Mouse (Mus musculus): ENCODE data around the gene Atp6v1g2. TPM values are rescaled to one million over a fixed set of nuclear protein-coding genes. Genes with fewer than 3 reads are reported as not detected.

Gene Atp6v1g2
- polyA plus RNA-seq, 1 experiment, result 765 TPM

- TF ChIP-seq CTCF (IDR thresholded peaks at IDR 0.05; ENCODE audit: extremely low read depth, insufficient read depth, low read length) (no peak), POLR2A (IDR thresholded peaks at IDR 0.05; ENCODE audit: extremely low read depth, insufficient read depth, low read length) (no peak)
- Histone ChIP-seq H3K4me3 (ENCODE audit: insufficient read depth, low read length) (no peak overlapping the region), H3K27ac (ENCODE audit: insufficient read depth, low read length) (no peak overlapping the region), H3K4me1 (ENCODE audit: control insufficient read depth, insufficient read depth, low read length) (no peaks in the 10 kb centered on the region)
Observed at GRCm38 (mm10) chr17:35252619-35253292, 19.3 kb downstream of the Atp6v1g2 start.

DNA sequence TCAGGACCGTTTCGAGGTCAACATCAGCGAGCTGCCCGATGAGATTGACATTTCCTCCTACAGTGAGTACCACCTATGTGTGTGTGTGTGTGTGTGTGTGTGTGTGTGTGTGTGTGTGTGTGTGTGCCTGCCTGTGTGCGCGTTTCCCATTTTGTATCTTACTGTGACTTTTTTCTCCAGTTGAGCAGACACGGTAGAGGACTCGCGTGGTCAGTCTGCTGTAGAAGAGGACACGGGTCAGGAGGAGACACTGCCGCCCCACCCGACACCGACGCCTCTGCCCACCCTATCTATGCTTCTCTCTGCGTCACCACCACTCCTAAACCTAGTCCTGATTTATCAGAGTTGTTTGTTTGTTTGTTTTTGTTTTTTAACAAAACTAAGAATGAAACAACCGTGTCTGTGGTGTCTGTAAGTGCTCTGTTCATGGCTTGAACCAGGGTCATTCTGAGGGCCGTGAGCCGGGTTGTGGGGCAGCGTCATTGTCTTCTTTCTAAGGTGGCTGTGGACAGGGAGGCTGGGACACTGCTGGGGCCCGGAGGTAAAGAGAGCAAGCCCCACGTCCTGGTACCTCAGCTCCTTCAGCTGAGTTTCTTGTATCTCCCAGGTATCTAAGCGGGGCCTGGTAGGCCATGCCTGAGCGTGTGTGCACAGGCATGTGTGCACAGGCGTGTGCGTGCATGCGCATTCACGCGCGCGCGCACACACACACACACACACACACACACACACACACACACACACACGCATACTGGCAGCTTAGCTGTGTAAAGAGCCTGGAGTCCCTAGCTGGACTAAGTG lies 20.0 kb downstream of the Atp6v1g2 start:
- TF ChIP-seq POLR2A (IDR thresholded peaks at IDR 0.05; ENCODE audit: extremely low read depth, insufficient read depth, low read length) (no peak), CTCF (IDR thresholded peaks at IDR 0.05; ENCODE audit: extremely low read depth, insufficient read depth, low read length) (no peak)
- no peak overlapping the region for H3K4me3 ChIP-seq (ENCODE audit: insufficient read depth, low read length)
- H3K4me1 ChIP-seq (ENCODE audit: control insufficient read depth, insufficient read depth, low read length), result no peaks in the 10 kb centered on the region
- H3K27ac ChIP-seq (ENCODE audit: insufficient read depth, low read length), result no peak overlapping the region

- Histone ChIP-seq H3K4me3 (ENCODE audit: insufficient read depth, low read length) (no peak overlapping the region), H3K27ac (ENCODE audit: insufficient read depth, low read length) (no peak overlapping the region), H3K4me1 (ENCODE audit: control insufficient read depth, insufficient read depth, low read length) (no peaks in the 10 kb centered on the region)
- TF ChIP-seq POLR2A (IDR thresholded peaks at IDR 0.05; ENCODE audit: extremely low read depth, insufficient read depth, low read length) (no peak), CTCF (IDR thresholded peaks at IDR 0.05; ENCODE audit: extremely low read depth, insufficient read depth, low read length) (peak; percentile 69)
Observed at GRCm38 (mm10) chr17:35254241-35255098, 21.0 kb downstream of the Atp6v1g2 start.

DNA sequence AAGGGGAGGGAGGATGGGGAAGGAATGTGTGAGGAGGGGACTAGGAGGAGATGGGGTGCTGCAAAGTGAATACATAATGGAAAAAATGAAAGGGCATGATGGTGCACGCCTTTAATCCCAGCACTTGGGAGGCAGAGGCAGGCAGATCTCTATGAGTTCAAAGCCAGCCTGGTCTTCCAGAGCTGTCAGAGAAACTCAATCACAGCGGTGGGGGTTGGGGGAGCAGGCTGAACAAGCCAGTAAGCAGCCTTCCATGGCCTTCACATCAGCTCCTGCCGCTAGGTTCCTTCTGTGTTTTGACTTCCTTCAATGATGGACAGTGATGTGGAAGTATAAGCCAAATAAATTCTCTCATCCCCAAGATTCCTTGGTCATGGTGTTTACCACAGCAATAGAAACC lies 21.8 kb downstream of the Atp6v1g2 start:
- no peaks in the 10 kb centered on the region for H3K4me1 ChIP-seq (ENCODE audit: control insufficient read depth, insufficient read depth, low read length)
- no peak overlapping the region for H3K4me3 ChIP-seq (ENCODE audit: insufficient read depth, low read length)
- no peak overlapping the region for H3K27ac ChIP-seq (ENCODE audit: insufficient read depth, low read length)
- TF ChIP-seq POLR2A (IDR thresholded peaks at IDR 0.05; ENCODE audit: extremely low read depth, insufficient read depth, low read length) (no peak), CTCF (IDR thresholded peaks at IDR 0.05; ENCODE audit: extremely low read depth, insufficient read depth, low read length) (no peak)

- Histone ChIP-seq H3K4me1 (ENCODE audit: control insufficient read depth, insufficient read depth, low read length) (no peaks in the 10 kb centered on the region), H3K27ac (ENCODE audit: insufficient read depth, low read length) (no peak overlapping the region), H3K4me3 (ENCODE audit: insufficient read depth, low read length) (no peak overlapping the region)
- no peak for TF ChIP-seq CTCF (IDR thresholded peaks at IDR 0.05; ENCODE audit: extremely low read depth, insufficient read depth, low read length)
Observed at GRCm38 (mm10) chr17:35255704-35256103, 22.2 kb downstream of the Atp6v1g2 start.

DNA sequence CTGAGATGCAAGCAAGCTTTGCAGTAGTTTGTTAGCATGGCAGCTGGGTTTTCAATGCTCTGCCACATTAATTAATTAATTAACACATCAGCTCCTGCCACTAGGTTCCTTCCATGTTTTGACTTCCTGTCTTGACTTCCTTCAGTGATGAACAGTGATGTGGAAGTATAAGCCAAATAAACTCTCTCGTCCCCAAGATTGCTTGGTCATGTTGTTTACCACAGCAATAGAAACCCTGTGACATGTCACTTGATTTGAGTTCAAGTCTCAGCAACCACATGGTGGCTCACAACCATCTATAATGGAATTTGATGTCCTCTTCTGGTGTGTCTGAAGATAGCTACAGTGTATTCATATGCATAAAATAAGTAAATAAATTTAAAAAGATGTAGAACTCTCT lies 23.9 kb downstream of the Atp6v1g2 start:
- TF ChIP-seq POLR2A (IDR thresholded peaks at IDR 0.05; ENCODE audit: extremely low read depth, insufficient read depth, low read length) (no peak), CTCF (IDR thresholded peaks at IDR 0.05; ENCODE audit: extremely low read depth, insufficient read depth, low read length) (no peak)
- H3K4me1 ChIP-seq (ENCODE audit: control insufficient read depth, insufficient read depth, low read length), result no peaks in the 10 kb centered on the region

DNA sequence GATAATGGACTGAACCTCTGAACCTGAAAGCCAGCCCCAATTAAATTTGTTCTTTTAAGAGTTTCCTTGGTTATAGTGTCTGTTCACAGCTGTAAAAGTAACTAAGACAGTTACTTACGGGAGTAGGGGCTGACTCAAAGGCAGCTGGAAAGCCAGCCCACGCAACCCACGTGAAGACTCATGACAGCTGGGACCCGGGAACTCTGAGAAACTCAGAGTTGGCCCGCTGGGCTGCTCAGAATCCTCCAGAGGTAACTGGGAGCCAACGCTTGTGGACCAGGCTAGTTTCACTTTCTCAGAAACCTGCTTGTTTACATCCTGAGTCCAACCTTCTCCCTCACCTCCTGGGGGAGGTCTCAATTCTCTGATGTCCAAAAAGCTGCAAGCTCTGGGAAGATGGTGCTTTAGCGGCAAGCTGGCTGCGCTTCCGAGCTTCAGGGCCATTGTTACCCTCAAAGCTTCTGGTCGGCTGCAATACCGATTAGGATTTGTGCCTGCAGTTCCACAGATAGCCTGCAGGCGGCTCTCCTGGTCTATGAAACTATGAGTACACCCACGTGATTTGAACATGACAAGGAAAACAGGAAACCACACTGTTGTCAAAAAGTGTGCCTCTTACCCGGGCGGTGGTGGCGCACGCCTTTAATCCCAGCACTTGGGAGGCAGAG lies 24.5 kb downstream of the Atp6v1g2 start:
- no peaks in the 10 kb centered on the region for H3K4me1 ChIP-seq (ENCODE audit: control insufficient read depth, insufficient read depth, low read length)
- H3K27ac ChIP-seq (ENCODE audit: insufficient read depth, low read length), result no peak overlapping the region
- peak overlapping the region; percentile 17; the same call in 1 of the 2 replicates for H3K4me3 ChIP-seq (ENCODE audit: insufficient read depth, low read length)
- TF ChIP-seq POLR2A (IDR thresholded peaks at IDR 0.05; ENCODE audit: extremely low read depth, insufficient read depth, low read length) (no peak), CTCF (IDR thresholded peaks at IDR 0.05; ENCODE audit: extremely low read depth, insufficient read depth, low read length) (peak; percentile 82)

More for the DNA sequence above, 23.9 kb downstream of the Atp6v1g2 start:
- Histone ChIP-seq H3K4me3 (ENCODE audit: insufficient read depth, low read length) (no peak overlapping the region), H3K27ac (ENCODE audit: insufficient read depth, low read length) (no peak overlapping the region)

GRCm38 (mm10) chr17:35258492-35259478 lies 25.3 kb downstream of the Atp6v1g2 start:
- TF ChIP-seq CTCF (IDR thresholded peaks at IDR 0.05; ENCODE audit: extremely low read depth, insufficient read depth, low read length), result no peak
- TF ChIP-seq POLR2A (IDR thresholded peaks at IDR 0.05; ENCODE audit: extremely low read depth, insufficient read depth, low read length), result no peak
- Histone ChIP-seq H3K4me3 (ENCODE audit: insufficient read depth, low read length) (no peak overlapping the region), H3K27ac (ENCODE audit: insufficient read depth, low read length) (no peak overlapping the region), H3K4me1 (ENCODE audit: control insufficient read depth, insufficient read depth, low read length) (no peaks in the 10 kb centered on the region)
